Mouse (Mus musculus) spleen, postnatal 4 days (tissue): Measurements from ENCODE around the gene Atp5f1.

Experiments used
- DNase-seq, 2 experiments: peaks; one replicate each; pipeline ENCODE4 v3.0.0; 2022; ENCODE audit warnings: low spot score in 2 of 2

The Atp5f1 gene

GRCm38 (mm10) chr3:105900266-105900665, 59.6 kb downstream of the Atp5f1 start:
- DNase-seq = peak in 1 of 2 experiments; percentile 64

- peak; percentile 85 to 93 for DNase-seq
Observed at GRCm38 (mm10) chr3:105899394-105900147, 60.3 kb downstream of the Atp5f1 start.

DNA sequence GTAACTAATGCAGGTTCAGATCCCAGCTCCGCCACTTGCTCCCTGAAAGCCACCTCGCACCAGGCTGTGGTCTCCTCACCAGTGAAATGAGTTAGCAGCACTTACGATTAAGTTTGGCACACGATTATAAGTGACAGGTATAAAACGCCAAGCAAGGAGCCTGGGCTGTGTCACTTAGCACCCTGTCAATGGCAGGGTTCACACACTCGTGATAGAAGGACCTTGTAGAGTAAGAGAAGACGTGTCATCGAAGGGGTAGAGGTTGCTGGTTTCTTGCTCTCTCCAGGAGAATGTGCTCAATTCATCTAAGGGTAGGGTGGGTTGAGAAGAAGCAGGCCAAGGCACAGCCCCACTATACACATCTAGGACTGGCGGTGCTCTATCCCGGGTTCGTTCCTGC, 61.0 kb downstream of the Atp5f1 start:
- no peak for DNase-seq

- DNase-seq = peak in 1 of 2 experiments; percentile 56
Observed at GRCm38 (mm10) chr3:105898325-105898724, 61.6 kb downstream of the Atp5f1 start.

GRCm38 (mm10) chr3:105896811-105897210, 63.1 kb downstream of the Atp5f1 start:
- no peak for DNase-seq

DNA sequence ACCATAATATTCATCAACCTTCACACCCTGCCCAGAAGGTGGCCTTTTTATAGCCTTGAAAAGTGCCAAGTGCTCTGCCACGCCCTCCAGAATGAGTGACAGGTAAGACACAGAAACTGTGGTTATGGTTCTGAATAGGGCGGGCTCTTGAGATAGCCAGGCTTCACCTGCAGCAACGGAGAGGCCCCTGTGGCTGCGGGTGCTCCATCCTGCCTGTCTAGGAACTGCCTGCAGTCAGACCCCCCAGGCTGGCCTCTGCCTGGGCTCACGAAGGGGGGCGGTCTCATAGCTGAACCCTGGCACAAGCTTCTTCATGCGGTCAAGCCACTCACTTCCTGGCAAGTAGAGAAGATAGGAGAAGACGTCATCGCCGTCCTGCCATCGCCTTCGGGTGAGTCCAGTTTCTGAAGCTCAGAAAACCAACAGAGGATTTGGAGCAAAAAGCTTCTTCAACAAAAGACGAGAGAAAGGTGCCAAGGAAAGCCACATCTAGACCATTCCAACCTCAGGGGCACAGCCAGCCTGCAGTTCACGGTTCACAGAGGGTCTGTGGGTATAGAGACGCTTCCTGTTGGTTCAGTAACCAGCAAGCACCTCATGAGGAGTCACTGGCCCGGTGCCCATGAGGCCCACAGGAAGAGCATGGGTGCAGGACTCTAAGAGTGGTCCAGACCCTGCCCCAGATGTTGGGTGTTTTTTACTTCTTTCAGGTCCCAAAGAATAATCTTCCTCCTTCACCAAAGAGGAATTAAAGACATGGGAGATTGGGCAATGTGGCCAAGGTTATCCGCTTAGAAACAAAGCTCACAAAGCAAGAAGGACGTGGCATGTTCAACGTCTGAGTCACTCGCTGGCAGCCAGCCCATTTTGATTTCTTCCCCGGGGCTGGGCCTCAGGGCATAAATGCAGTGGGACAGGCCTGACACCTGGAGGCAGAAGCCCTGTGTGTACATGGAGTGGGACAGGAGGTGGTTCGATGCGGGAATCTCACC, 65.0 kb downstream of the Atp5f1 start:
- peak; percentile 86 to 91 for DNase-seq

DNA sequence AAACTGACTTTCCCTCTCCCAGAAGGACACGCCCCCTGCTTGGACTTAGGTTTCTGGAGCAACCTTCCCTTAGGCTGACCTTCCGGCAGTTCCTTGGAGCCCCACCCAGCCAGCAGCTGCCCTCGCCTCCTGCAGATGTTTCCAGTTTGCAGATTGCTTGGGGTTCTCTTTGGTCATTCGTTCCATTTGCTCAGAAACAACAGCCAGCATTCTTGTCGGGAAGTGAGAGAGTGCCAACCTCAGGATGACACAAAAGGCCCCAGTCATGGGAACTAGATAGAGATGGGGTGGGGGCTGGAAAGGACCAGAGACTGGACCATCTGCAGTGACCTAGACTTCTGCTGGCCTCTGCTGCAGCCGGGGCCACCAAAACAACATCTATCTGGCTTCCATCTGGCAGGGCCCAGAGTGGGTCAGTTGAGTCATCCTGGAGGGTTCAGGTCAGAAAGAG, 65.9 kb downstream of the Atp5f1 start:
- DNase-seq = no peak
